Mouse (Mus musculus): ENCODE results near the gene Tarsl2. TPM values are rescaled to one million over a fixed set of nuclear protein-coding genes. Genes with fewer than 3 reads are reported as not detected.

Tarsl2 gene
- polyA plus RNA-seq, 1 experiment from 2014 or later = 19.7 TPM

GRCm38 (mm10) chr7:65642371-65643304 lies 2.1 kb upstream of the Tarsl2 start:
- Histone ChIP-seq H3K36me3 (ENCODE audit: control insufficient read depth, insufficient read depth, low read length) (peaks cover 8% of the 10 kb centered on the region), H3K4me3 (ENCODE audit: low read length) (no peak overlapping the region), H3K4me1 (ENCODE audit: control insufficient read depth, insufficient read depth, low read depth, low read length) (peaks cover 3% of the 10 kb centered on the region; the same call in 1 of the 2 replicates), H3K9ac (ENCODE audit: low read depth, low read length) (no peak overlapping the region), H3K9me3 (ENCODE audit: control insufficient read depth, low read length) (no peaks in the 10 kb centered on the region), H3K27me3 (replicated peaks; ENCODE audit: control insufficient read depth, insufficient read depth, low read length) (no peaks in the 10 kb centered on the region), H3K4me2 (ENCODE audit: low read length) (no peak overlapping the region), H3K27ac (ENCODE audit: low read depth, low read length) (no peak overlapping the region)
- no peak for ATAC-seq
- 62% methylated on average over 6 of the region's 6 CpGs for WGBS

GRCm38 (mm10) chr7:65643861-65644421 lies 757 bp upstream of the Tarsl2 start:
- ATAC-seq = peak; percentile 13
- Histone ChIP-seq H3K4me3 (ENCODE audit: low read length) (peak overlapping the region; percentile 60), H3K27me3 (replicated peaks; ENCODE audit: control insufficient read depth, insufficient read depth, low read length) (no peaks in the 10 kb centered on the region), H3K4me2 (ENCODE audit: low read length) (peak overlapping the region; percentile 81), H3K9ac (ENCODE audit: low read depth, low read length) (peak overlapping the region; percentile 49), H3K4me1 (ENCODE audit: control insufficient read depth, insufficient read depth, low read depth, low read length) (peaks cover 3% of the 10 kb centered on the region; the same call in 1 of the 2 replicates), H3K27ac (ENCODE audit: low read depth, low read length) (peak overlapping the region; percentile 40; the same call in 1 of the 2 replicates), H3K9me3 (ENCODE audit: control insufficient read depth, low read length) (no peaks in the 10 kb centered on the region), H3K36me3 (ENCODE audit: control insufficient read depth, insufficient read depth, low read length) (peaks cover 16% of the 10 kb centered on the region)
- 42% methylated on average over 6 of the region's 6 CpGs for WGBS

- H3K4me1 ChIP-seq (ENCODE audit: control insufficient read depth, insufficient read depth, low read depth, low read length) = peaks cover 3% of the 10 kb centered on the region; the same call in 1 of the 2 replicates
- WGBS = 88% methylated on average over 8 of the region's 8 CpGs
- H3K27ac ChIP-seq (ENCODE audit: low read depth, low read length) = no peak overlapping the region
- H3K27me3 ChIP-seq (replicated peaks; ENCODE audit: control insufficient read depth, insufficient read depth, low read length) = no peaks in the 10 kb centered on the region
- ATAC-seq = no peak
- peaks cover 3% of the 10 kb centered on the region; the same call in 1 of the 2 replicates for H3K9me3 ChIP-seq (ENCODE audit: control insufficient read depth, low read length)
- H3K4me3 ChIP-seq (ENCODE audit: low read length) = no peak overlapping the region
- no peak overlapping the region for H3K9ac ChIP-seq (ENCODE audit: low read depth, low read length)
- H3K36me3 ChIP-seq (ENCODE audit: control insufficient read depth, insufficient read depth, low read length) = peaks cover 22% of the 10 kb centered on the region
- H3K4me2 ChIP-seq (ENCODE audit: low read length) = no peak overlapping the region
Measured at GRCm38 (mm10) chr7:65645996-65646395, 1.3 kb downstream of the Tarsl2 start.

- ATAC-seq = no peak
- H3K27me3 ChIP-seq (replicated peaks; ENCODE audit: control insufficient read depth, insufficient read depth, low read length) = no peaks in the 10 kb centered on the region
- no peak overlapping the region for H3K4me3 ChIP-seq (ENCODE audit: low read length)
- peaks cover 3% of the 10 kb centered on the region; the same call in 1 of the 2 replicates for H3K9me3 ChIP-seq (ENCODE audit: control insufficient read depth, low read length)
- no peak overlapping the region for H3K9ac ChIP-seq (ENCODE audit: low read depth, low read length)
- no peak overlapping the region for H3K4me2 ChIP-seq (ENCODE audit: low read length)
- WGBS = 95% methylated on average over 4 of the region's 4 CpGs
- peaks cover 3% of the 10 kb centered on the region; the same call in 1 of the 2 replicates for H3K4me1 ChIP-seq (ENCODE audit: control insufficient read depth, insufficient read depth, low read depth, low read length)
- peaks cover 30% of the 10 kb centered on the region for H3K36me3 ChIP-seq (ENCODE audit: control insufficient read depth, insufficient read depth, low read length)
- H3K27ac ChIP-seq (ENCODE audit: low read depth, low read length) = no peak overlapping the region
Measured at GRCm38 (mm10) chr7:65650662-65651061, 6.0 kb downstream of the Tarsl2 start.

- ATAC-seq = no peak
- no peaks in the 10 kb centered on the region for H3K27me3 ChIP-seq (replicated peaks; ENCODE audit: control insufficient read depth, insufficient read depth, low read length)
Measured at GRCm38 (mm10) chr7:65657490-65658120, 12.9 kb downstream of the Tarsl2 start.

GRCm38 (mm10) chr7:65663225-65663790 lies 18.6 kb downstream of the Tarsl2 start:
- H3K4me3 ChIP-seq (ENCODE audit: low read length) = no peak overlapping the region
- no peaks in the 10 kb centered on the region for H3K9me3 ChIP-seq (ENCODE audit: control insufficient read depth, low read length)
- H3K9ac ChIP-seq (ENCODE audit: low read depth, low read length) = no peak overlapping the region
- no peaks in the 10 kb centered on the region for H3K27me3 ChIP-seq (replicated peaks; ENCODE audit: control insufficient read depth, insufficient read depth, low read length)
- 86% methylated on average over 11 of the region's 11 CpGs for WGBS
- no peaks in the 10 kb centered on the region for H3K4me1 ChIP-seq (ENCODE audit: control insufficient read depth, insufficient read depth, low read depth, low read length)
- no peak for ATAC-seq
- no peak overlapping the region for H3K27ac ChIP-seq (ENCODE audit: low read depth, low read length)
- no peak overlapping the region for H3K4me2 ChIP-seq (ENCODE audit: low read length)
- H3K36me3 ChIP-seq (ENCODE audit: control insufficient read depth, insufficient read depth, low read length) = peaks cover 15% of the 10 kb centered on the region

More at GRCm38 (mm10) chr7:65657490-65658120, 12.9 kb downstream of the Tarsl2 start:
- WGBS = 91% methylated on average over 2 of the region's 2 CpGs
- Histone ChIP-seq H3K4me3 (ENCODE audit: low read length) (no peak overlapping the region), H3K36me3 (ENCODE audit: control insufficient read depth, insufficient read depth, low read length) (peaks cover 8% of the 10 kb centered on the region; the same call in 1 of the 2 replicates), H3K27ac (ENCODE audit: low read depth, low read length) (no peak overlapping the region), H3K9me3 (ENCODE audit: control insufficient read depth, low read length) (no peaks in the 10 kb centered on the region), H3K4me2 (ENCODE audit: low read length) (no peak overlapping the region), H3K9ac (ENCODE audit: low read depth, low read length) (no peak overlapping the region), H3K4me1 (ENCODE audit: control insufficient read depth, insufficient read depth, low read depth, low read length) (no peaks in the 10 kb centered on the region)

GRCm38 (mm10) chr7:65663886-65664285 lies 19.2 kb downstream of the Tarsl2 start:
- no peaks in the 10 kb centered on the region for H3K9me3 ChIP-seq (ENCODE audit: control insufficient read depth, low read length)
- no peak overlapping the region for H3K9ac ChIP-seq (ENCODE audit: low read depth, low read length)
- H3K27me3 ChIP-seq (replicated peaks; ENCODE audit: control insufficient read depth, insufficient read depth, low read length) = no peaks in the 10 kb centered on the region
- ATAC-seq = no peak
- H3K27ac ChIP-seq (ENCODE audit: low read depth, low read length) = no peak overlapping the region
- H3K4me2 ChIP-seq (ENCODE audit: low read length) = no peak overlapping the region
- H3K4me1 ChIP-seq (ENCODE audit: control insufficient read depth, insufficient read depth, low read depth, low read length) = no peaks in the 10 kb centered on the region
- H3K36me3 ChIP-seq (ENCODE audit: control insufficient read depth, insufficient read depth, low read length) = peaks cover 15% of the 10 kb centered on the region
- H3K4me3 ChIP-seq (ENCODE audit: low read length) = no peak overlapping the region
- WGBS = 89% methylated on average over 14 of the region's 14 CpGs

GRCm38 (mm10) chr7:65667491-65667890 lies 22.8 kb downstream of the Tarsl2 start:
- ATAC-seq = no peak
- no peaks in the 10 kb centered on the region for H3K9me3 ChIP-seq (ENCODE audit: control insufficient read depth, low read length)
- no peak overlapping the region for H3K9ac ChIP-seq (ENCODE audit: low read depth, low read length)
- peaks cover 22% of the 10 kb centered on the region for H3K36me3 ChIP-seq (ENCODE audit: control insufficient read depth, insufficient read depth, low read length)
- H3K4me1 ChIP-seq (ENCODE audit: control insufficient read depth, insufficient read depth, low read depth, low read length) = no peaks in the 10 kb centered on the region
- H3K4me3 ChIP-seq (ENCODE audit: low read length) = no peak overlapping the region
- WGBS = 94% methylated on average over 6 of the region's 6 CpGs
- no peak overlapping the region for H3K4me2 ChIP-seq (ENCODE audit: low read length)
- H3K27me3 ChIP-seq (replicated peaks; ENCODE audit: control insufficient read depth, insufficient read depth, low read length) = no peaks in the 10 kb centered on the region
- H3K27ac ChIP-seq (ENCODE audit: low read depth, low read length) = no peak overlapping the region
